Mouse (Mus musculus) megakaryocyte progenitor cell, adult 5-6 weeks (primary cell): ENCODE results near the gene Rab4b. TPM values are rescaled to one million over a fixed set of nuclear protein-coding genes. Genes with fewer than 3 reads are reported as not detected.

Experiments
- ATAC-seq: replicated peaks from 2 replicates; pipeline ENCODE4 v1.8.0; 2016; ENCODE audit warnings: mild to moderate bottlenecking, moderate TSS enrichment, inconsistent platforms; ENCODE audit not compliant: poor library complexity
- total RNA-seq, 2 experiments: library from RNA; stranded (forward) in 1 of 2; stranded (reverse) in 1 of 2; fragments of 157-497, 149-512 nt in 1 of 2; fragments of 200-1000 nt in 1 of 2; gene quantifications; 2 replicates each; pipeline versions ENCODE4 v1.2.3 to v1.2.4; 2015 to 2017

Rab4b gene
- total RNA-seq, 2 experiments from 2014 or later = 9.8 to 43.2 TPM

- no peak for ATAC-seq
These were observed 7.3 kb upstream of the Rab4b start for GRCm38 (mm10) chr7:27185986-27186385.

DNA sequence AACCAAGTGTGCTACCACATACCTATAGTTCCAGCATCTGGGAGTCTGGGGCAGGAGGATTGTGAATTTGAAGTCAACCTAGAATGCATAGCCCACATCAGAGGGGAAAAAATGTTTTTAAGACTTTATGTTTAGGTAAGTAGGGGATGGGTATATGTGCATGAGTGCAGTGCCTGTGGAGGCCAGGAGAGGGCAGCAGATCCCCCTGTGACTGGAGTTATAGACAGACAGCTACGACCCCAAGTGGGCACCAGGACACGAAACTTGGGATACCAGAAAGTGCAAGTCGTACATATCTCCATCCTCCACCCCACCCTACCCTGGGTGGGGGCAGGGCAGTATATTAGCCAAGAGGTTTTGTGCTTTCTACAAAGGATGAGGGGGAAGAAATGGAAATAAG lies 6.3 kb upstream of the Rab4b start:
- peak; percentile 96 for ATAC-seq

- ATAC-seq = no peak
These were observed 3.8 kb upstream of the Rab4b start for GRCm38 (mm10) chr7:27182498-27182897.

DNA sequence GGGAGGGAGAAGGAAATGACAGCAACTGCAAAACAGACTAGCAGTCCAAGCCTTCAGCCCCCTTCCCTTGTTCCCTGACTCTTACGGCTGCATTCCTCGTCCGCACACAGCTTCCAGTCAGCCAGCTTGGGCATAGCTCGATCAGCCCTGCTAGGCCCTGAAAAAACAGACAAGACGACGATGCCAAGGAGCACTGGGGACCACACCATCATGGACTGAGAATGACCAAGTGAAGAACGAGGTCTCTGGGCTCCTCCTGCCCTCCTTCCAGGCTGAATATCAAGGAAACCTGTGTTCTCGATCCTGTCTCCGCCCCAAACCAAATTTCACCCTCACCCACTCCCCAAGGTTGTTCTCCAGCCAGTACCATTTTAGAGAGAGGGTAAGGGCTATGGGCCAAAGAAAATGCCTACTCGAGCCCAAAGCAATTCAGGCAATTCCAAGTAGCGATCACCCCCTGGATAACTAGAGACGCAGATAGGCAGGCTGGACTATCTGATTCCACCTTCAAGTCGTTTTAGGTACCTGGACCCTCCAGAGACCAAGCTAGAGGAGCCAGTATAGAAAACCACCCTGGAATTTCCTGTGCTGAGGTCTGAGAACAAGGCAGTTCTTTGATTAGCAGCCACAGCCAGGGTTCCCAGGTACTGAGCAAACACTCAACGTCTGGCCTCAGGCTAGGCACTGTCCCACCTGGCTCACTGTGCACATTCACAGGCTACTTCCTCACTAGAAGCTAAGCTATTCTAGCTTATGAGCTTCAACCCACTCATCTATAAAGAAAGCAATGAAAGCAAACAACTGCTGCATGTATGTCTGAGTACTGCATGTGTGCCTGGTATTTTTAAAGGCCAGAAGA lies 2.4 kb upstream of the Rab4b start, which contains the start of the genes Gm21983 and Mia:
TSS of gene Gm21983 (minus strand) at position 250 of the 859 bp plus-strand sequence.
TSS of gene Mia (minus strand) at position 321 of the 859 bp plus-strand sequence.
- ATAC-seq = no peak

- ATAC-seq = no peak
These were observed 1.3 kb upstream of the Rab4b start for GRCm38 (mm10) chr7:27180036-27180435.

DNA sequence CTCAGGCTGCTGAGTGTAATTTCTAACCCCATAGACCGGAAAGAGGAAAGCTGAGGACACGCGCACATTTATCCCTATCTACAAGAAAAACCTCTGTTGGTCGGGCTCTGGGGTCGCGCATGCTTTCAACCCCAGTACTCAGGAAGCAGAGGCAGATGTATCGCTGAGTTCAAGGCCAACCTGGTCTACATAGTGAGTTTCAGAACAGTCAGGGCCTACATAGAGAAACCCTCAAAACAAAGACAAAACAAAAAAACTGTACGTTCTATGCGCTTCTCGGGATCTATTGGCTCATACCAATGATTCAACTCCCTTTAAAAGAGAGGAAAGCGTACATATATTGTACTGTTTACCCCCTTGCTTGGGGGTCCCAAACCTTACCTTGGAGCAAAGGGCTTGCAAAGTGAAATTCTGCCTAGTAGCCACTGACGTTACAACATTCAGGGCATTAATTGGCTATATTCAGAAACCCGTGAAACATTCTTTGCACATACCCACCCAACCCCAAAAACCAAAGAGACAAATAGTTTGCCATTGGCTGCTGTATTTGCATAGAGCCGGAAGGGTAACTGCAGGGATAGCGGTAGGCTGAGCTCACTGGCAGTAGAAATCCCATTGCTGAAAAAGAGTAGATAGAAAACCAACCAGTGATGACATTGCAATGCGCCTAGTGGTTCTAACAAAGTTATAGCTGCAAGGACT lies 672 bp upstream of the Rab4b start:
- no peak for ATAC-seq

DNA sequence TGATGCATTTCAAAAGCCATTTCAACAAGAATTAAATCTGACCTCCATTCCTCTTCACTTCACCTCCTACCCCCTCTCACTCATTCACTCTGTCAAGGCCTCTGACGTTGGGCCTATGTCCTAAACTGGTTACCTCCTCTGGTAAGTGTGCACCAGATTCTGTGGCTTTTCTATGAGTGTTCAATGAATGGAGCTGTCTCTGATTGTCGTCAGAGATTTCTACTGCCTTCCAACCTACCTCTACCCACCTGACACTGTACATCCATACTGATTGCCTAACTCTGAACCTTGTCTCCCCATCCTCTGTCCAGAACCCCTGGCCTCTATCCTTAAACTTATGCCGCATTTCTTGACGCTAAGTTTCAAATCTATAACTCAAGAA lies 763 bp downstream of the Rab4b start:
- ATAC-seq = peak; percentile 1; the same call in 1 of the 2 replicates

- ATAC-seq = no peak
These were observed 3.8 kb downstream of the Rab4b start for GRCm38 (mm10) chr7:27174896-27175295.

GRCm38 (mm10) chr7:27174496-27174895 lies 4.2 kb downstream of the Rab4b start:
- no peak for ATAC-seq

GRCm38 (mm10) chr7:27170981-27171380 lies 7.7 kb downstream of the Rab4b start:
- no peak for ATAC-seq

DNA sequence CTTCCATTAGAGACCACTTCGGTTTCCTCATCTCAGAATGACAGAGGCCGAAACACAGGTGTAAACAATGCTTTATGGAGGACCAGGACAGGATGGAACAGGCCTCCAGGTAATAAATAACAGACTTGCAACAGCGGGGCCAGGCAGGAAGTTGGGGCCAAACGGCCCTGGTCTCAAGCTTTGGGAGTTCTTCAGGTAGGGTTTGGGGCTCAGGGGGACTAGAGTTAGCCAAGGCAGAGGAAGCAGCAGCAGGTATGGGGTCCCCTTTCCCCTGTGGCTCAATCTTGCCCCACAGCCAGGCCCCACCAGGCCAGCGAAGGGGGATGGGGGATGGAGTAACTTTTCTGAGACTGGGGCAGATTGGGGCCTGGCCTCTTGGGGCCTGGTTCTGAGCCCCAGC lies 10.3 kb downstream of the Rab4b start:
- ATAC-seq = no peak

- peak; percentile 2 for ATAC-seq
These were observed 11.1 kb downstream of the Rab4b start for GRCm38 (mm10) chr7:27167475-27168094.

DNA sequence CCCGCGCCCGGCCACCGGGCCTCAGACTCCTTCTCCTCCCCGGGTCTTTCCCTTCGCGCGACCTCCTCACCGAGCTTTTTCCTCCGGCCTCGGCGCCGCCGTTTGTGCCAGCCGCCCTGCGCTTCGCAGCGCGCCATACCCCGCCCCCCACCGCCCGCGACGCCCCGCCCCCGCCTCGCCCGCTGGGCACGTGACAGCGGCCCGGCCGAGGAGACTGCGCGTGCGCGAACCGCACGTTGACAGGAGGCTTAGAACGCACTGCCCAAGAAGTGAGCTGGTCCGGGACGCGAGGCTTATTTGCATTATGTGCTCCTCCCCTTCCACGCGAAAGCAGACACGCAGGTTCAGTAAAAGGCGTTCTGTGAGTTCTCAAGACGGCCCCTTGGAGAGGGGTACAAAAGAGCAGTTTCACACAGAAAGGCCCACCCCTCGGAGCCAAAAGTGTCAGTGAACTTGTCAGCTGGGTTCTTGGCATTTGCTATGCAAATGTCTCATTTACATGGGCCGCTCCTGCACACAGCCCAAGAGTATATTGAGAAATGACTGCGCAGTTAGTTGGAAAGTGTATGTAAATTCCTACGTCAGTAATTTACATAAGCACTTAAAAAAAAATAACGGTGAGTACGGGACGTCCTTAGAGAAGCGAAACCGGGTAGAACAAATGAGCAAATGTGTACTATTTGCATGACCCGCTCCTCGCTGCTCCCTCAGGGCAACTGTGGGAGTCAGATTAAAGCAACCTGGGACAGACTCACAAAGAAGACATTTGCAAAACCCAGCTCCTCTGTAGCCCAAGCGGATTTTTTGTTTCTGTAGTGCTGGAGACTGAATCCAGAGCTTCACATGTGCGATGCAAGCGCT lies 11.9 kb downstream of the Rab4b start, which contains the start of gene Egln2:
TSS of gene Egln2 (minus strand) at position 189 of the 861 bp plus-strand sequence.
- peak; percentile 66 for ATAC-seq

GRCm38 (mm10) chr7:27166229-27166613 lies 12.5 kb downstream of the Rab4b start:
- peak; percentile 66 for ATAC-seq

DNA sequence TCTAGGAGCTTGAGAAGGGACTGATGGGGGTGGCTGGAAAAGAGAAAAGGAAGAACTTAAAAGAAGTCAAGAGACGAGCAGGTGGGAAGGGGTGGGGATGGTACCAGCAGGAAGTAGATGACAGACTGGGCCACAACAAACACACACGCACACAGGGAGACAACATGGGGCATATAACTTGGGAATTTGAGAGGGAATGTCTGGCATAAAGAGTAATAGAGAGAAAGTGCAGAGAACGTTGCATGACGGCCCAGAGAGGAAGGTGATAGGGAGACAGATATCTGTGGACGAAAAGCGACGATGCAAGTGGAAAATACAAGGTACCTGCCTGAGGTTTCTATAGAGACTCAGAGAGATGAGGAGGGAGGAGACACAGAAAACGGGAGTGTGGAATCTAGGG lies 13.0 kb downstream of the Rab4b start:
- no peak for ATAC-seq

- ATAC-seq = no peak
These were observed 13.6 kb downstream of the Rab4b start for GRCm38 (mm10) chr7:27165007-27165655.

DNA sequence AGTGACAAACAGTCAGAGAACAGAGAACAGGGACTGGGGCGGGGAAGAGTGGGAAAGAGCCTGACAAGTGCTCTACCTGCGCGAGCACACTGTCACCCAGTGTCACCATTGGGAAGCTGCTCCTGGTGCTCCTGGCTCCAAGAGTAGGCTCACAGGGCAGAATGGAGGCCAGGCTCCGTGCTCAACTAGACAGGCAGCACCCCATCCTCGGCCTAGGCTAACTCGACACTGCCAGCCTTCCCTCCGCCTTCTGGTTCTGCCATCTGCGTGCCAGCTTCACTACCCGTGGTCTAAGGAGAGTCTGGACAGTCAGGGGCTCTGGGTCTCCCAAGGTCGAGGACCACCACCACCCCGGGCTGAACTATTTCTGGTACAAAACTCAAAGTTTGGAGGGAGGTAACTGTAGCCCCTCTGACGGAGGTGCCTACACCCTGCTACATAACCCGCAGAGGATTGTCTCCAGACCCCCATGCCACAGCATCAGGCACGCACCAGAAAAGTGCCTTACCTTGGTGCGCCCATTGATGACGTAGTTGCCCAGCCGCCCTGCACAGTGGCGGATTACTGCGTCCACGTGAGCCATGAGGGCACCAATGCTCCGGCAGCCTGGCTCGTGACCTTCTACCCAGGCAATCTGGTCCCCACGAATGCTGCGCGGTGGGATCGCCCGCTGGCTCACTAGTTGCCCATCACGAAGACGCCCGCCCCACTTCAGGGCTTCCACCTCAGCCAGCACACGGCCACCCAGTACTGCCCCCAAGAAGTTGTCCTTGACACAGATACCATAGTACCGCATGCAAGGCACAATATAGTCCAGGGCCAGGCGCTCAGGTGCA lies 14.4 kb downstream of the Rab4b start:
- no peak for ATAC-seq

GRCm38 (mm10) chr7:27163450-27163805 lies 15.3 kb downstream of the Rab4b start:
- ATAC-seq = no peak

- ATAC-seq = no peak
These were observed 15.8 kb downstream of the Rab4b start for GRCm38 (mm10) chr7:27162780-27163449.
